Mouse (Mus musculus) megakaryocyte, embryonic 14.5 days (primary cell): ENCODE results near the gene Ocln. TPM values are rescaled to one million over a fixed set of nuclear protein-coding genes. Genes with fewer than 3 reads are reported as not detected.
A peak's percentile ranks its signal among the peaks of the same experiment; 100 is the strongest.

ENCODE experiments used
- H3K27me3 ChIP-seq: replicated peaks from 2 replicates; pipeline ENCODE3; 2012; ENCODE audit warnings: inconsistent platforms
- H3K36me3 ChIP-seq: replicated peaks from 2 replicates; pipeline ENCODE3; 2012; ENCODE audit warnings: low read length, inconsistent platforms, mixed read lengths
- H3K4me1 ChIP-seq: 2 replicates; pipeline ENCODE4 v1.6.1; 2012; ENCODE audit warnings: inconsistent platforms
- H3K4me3 ChIP-seq: replicated peaks from 2 replicates; pipeline ENCODE3; 2012; ENCODE audit warnings: moderate library complexity, mild to moderate bottlenecking, inconsistent platforms
- H3K9me3 ChIP-seq: 2 replicates; pipeline ENCODE4 v1.6.1; 2012; ENCODE audit warnings: inconsistent platforms
- FLI1 ChIP-seq: IDR thresholded peaks from 2 replicates; pipeline ENCODE4 v1.6.1; 2012; ENCODE audit warnings: low read length, inconsistent platforms, mixed read lengths
- GATA1 ChIP-seq: IDR thresholded peaks from 3 replicates; pipeline ENCODE4 v1.6.1; 2012; ENCODE audit warnings: mixed read lengths, low read length, inconsistent platforms, borderline replicate concordance
- polyA plus RNA-seq: library from polyadenylated mRNA; stranded (reverse); fragments of >175 nt; gene quantifications from 2 replicates; pipeline ENCODE4 v1.2.3, GENCODE M21; 2012; ENCODE audit warnings: low replicate concordance; ENCODE audit not compliant: insufficient read depth

Ocln gene
- polyA plus RNA-seq = not detected in 2 replicates

DNA sequence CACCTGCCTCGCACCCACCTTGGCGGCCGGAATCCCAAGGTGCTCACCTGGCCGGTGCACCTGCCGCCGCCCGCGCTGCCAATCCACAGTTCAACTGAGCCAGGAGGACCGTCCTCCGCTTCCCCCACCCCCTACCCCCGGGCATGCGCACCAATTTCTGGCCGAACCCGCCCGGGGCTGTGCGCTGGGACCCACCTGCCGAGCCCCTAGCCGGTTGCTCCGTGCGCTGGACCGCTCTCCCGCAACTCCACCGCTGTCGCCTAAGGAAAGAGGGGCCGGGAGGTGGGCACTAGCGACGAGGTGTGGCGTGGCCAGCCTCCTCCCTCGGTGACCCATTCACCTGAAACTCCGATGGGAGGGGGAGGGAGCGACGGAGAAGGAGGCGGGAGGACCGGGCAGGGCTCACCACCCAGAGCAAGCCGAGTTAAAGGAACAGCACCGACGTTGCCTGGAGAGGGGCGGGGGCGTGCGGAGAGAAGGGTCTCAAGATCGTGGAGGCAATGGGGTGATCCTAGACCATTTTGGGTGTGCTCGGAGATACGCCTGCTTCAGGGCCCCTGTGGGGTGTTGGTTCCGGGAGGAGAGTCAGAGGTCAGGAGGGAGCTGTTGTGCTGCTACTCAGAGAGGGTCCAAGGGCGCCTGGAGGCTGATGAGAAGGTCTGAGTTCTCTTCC is at the start of gene Ocln:
Gene Ocln (minus strand): TSS at position 350 of the 673 bp plus-strand sequence.
- H3K27me3 ChIP-seq = peaks cover 58% of the 10 kb centered on the region
- peak within 1 kb of the TSS; percentile 93 for H3K4me3 ChIP-seq
- no peak for TF ChIP-seq FLI1
- TF ChIP-seq GATA1 = no peak
- no peaks in the 10 kb centered on the region for H3K36me3 ChIP-seq
- H3K4me1 ChIP-seq = peaks cover 22% of the 10 kb centered on the region
- H3K9me3 ChIP-seq = no peaks in the 10 kb centered on the region; the same call in 1 of the 2 replicates

DNA sequence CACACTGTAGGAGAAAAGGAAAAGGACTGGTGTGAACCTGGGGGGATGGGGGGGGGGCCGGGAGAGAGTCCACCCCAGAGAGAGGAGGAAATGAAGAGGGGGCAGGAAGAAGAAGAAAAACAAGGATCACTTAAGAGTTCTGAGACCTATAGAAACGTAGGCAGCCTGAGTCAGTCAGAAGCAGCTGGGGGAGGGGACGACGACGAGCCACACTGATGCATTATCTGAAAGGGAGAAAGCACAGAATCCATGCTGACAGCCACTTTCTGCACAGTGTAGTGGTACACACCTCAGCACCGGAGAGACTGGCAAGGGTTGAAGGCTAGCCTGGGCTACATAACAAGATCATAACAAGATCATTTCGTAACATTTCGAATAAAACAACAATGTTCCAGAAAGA is 48.5 kb upstream of the Ocln start:
- Histone ChIP-seq H3K36me3 (no peaks in the 10 kb centered on the region), H3K27me3 (no peaks in the 10 kb centered on the region), H3K9me3 (no peaks in the 10 kb centered on the region), H3K4me3 (no peak overlapping the region), H3K4me1 (no peaks in the 10 kb centered on the region)
- TF ChIP-seq FLI1 = no peak
- TF ChIP-seq GATA1 = no peak

DNA sequence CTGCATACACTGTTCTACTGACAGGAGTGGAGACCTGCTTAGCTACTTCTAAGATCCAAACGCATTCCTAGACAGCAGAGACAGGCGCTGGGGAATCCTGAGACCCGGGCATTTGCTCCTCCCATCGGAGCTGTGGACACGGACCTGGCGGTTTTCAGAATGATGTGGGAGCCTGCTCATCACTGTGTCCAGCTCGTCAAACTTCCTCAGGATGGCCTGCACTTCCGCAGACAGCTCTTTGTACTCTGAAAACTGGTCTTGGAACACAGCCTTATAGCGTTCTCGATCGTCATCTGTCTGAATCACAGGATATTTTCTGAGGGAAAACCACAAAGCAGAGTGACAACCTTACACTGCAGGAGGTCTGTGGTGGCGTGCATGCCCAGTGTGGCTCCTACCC is 47.8 kb upstream of the Ocln start:
- TF ChIP-seq FLI1 (no peak), GATA1 (no peak)
- H3K4me3 ChIP-seq = no peak overlapping the region
- H3K36me3 ChIP-seq = no peaks in the 10 kb centered on the region
- no peaks in the 10 kb centered on the region for H3K4me1 ChIP-seq
- no peaks in the 10 kb centered on the region for H3K27me3 ChIP-seq
- H3K9me3 ChIP-seq = no peaks in the 10 kb centered on the region

DNA sequence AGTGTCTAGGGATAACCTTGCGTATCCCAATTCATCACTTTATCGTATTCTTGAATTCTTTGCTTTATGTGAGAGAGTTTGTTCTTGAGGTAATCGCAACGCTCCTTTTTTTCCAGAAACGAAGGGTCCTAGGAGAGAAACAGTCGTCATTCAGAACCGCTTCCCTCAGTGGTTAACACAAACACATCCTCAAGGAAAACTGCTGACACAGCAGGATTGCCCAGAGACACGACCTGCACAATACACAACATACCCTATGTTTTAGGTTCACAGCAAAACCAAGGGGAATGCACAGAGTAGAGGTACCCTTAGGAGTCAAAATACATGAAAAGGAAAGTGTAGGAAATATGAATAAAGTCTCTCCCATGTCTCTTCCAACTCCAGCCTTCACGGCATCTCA is 44.8 kb upstream of the Ocln start:
- Histone ChIP-seq H3K36me3 (no peaks in the 10 kb centered on the region), H3K4me1 (no peaks in the 10 kb centered on the region), H3K27me3 (no peaks in the 10 kb centered on the region), H3K9me3 (no peaks in the 10 kb centered on the region), H3K4me3 (no peak overlapping the region)
- no peak for TF ChIP-seq FLI1
- TF ChIP-seq GATA1 = no peak

DNA sequence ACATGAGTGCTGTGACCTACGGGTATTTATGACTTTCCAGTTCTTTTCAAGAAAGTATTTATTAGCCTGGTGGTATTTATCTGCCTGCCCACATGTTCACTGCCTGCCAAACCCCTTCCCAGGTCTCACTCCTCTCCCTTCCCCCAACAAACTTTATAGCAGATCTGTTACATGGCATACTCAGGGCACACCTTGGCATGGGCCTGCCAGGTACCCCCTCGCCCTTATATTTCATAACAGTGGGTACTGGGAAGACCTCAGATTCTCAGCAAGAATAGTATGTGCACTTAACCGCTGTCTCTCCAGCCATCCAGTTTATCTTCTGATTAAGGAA is 43.0 kb upstream of the Ocln start:
- Histone ChIP-seq H3K4me3 (no peak overlapping the region), H3K4me1 (no peaks in the 10 kb centered on the region), H3K36me3 (no peaks in the 10 kb centered on the region), H3K27me3 (no peaks in the 10 kb centered on the region), H3K9me3 (no peaks in the 10 kb centered on the region)
- no peak for TF ChIP-seq FLI1
- no peak for TF ChIP-seq GATA1

DNA sequence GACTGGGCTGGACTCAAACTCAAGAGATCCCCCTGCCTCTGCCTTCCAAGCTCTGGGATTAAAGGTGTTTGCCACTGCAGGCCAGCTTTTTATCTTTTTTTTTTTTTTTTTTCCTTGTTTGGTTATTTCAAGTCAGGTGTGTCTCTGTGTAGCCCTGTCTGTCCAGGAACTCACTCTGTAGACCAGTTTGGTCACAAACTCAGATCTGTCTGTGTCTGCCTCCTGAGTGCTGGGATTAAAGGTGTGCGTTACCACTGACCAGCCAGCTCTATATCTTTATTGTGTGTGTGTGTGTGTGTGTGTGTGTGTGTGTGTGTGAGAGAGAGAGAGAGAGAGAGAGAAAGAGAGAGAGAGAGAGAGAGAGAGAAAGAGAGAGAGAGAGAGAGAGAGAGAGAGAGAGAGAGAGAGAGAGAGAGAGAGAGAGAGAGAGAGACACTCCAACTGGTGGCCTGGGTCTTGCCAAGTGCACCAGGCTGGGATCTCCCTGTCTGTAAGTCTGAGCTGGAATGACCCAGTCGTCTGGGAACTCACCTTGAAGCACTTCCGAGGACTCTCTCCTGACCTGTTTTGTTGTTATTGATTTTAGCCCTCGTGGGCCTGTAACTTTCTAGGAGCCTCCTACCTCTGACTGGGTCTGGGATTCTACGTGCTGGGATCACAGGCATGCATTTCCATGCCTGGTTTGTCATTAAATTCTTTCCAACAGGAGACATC is 42.5 kb upstream of the Ocln start:
- Histone ChIP-seq H3K9me3 (no peaks in the 10 kb centered on the region), H3K4me3 (no peak overlapping the region), H3K4me1 (no peaks in the 10 kb centered on the region), H3K36me3 (no peaks in the 10 kb centered on the region), H3K27me3 (no peaks in the 10 kb centered on the region)
- no peak for TF ChIP-seq FLI1
- TF ChIP-seq GATA1 = no peak

DNA sequence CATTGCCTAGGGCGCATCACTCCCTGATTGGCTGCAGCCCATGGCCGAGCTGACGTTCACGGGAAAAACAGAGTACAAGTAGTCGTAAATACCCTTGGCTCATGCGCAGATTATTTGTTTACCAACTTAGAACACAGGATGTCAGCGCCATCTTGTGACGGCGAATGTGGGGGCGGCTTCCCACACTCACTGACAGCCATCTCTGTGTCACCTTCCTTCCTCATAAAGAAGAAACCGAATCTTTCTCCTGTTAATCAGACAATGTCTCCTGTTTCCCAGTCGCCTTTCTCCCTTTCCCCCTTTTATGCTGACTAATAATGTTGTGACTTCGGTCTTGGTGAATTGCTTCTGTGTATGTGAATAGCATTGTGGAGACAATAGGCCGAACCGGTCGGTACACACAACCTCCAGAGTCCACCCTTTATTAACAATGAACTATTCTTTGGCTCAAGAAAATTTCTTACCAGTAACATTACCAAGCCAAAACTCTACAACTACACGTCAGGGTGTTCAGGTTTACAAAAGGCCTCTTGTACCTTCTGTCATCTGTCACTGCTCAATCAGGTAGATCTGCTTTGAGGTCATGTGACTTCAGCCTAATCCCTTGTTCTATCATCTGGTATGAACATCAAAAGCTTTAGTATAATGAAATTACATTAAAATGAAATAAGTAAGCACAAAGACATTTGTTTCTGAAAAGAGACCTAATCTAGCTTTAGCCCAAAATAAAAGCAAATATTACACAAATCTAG is 41.7 kb upstream of the Ocln start:
- TF ChIP-seq GATA1 (no peak), FLI1 (no peak)
- no peaks in the 10 kb centered on the region for H3K9me3 ChIP-seq
- no peak overlapping the region for H3K4me3 ChIP-seq
- no peaks in the 10 kb centered on the region for H3K4me1 ChIP-seq
- no peaks in the 10 kb centered on the region for H3K27me3 ChIP-seq
- H3K36me3 ChIP-seq = no peaks in the 10 kb centered on the region

DNA sequence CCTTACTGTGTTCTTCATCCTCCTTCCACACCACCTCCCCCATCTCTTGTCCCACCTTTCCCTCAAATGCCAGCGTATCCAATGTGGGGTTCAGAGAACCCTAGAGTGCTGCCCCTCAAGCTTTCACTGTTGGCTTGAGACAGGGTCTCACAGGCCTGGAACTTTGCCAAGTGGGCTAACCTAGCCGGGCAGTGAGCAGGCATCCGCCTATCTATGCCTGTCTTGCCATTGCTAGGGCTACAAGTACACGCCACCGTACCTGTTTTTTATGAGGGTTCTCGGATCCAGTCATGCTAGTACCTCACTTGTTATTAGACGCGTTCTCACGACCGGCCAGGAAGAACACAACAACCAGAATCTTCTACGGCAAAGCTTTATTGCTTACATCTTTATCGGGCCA is 36.1 kb upstream of the Ocln start:
- no peak for TF ChIP-seq FLI1
- no peak for TF ChIP-seq GATA1
- Histone ChIP-seq H3K4me1 (no peaks in the 10 kb centered on the region), H3K36me3 (no peaks in the 10 kb centered on the region), H3K9me3 (no peaks in the 10 kb centered on the region), H3K27me3 (peaks cover 7% of the 10 kb centered on the region), H3K4me3 (no peak overlapping the region)

DNA sequence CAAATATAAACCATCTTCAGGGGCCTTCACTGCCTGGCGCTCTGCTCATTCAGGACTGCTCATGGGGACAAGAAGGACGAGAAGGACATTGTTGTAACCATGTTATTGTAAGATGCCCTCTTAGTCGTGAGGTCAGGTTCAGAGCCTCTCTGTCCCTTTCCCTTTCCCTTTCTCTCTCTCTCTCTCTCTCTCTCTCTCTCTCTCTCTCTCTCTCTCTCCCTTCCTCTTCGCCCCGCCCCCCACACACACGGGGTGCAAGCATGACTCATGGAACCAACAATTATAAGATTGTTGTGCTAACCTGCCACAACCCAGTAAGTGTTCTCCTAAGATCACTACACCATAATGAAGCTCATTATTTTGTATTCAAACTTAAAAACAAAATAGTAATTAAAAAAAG is 29.6 kb upstream of the Ocln start:
- TF ChIP-seq GATA1 (no peak), FLI1 (no peak)
- Histone ChIP-seq H3K9me3 (no peaks in the 10 kb centered on the region), H3K4me1 (peaks cover 10% of the 10 kb centered on the region), H3K4me3 (peak overlapping the region; percentile 80), H3K36me3 (no peaks in the 10 kb centered on the region), H3K27me3 (peaks cover 7% of the 10 kb centered on the region)

DNA sequence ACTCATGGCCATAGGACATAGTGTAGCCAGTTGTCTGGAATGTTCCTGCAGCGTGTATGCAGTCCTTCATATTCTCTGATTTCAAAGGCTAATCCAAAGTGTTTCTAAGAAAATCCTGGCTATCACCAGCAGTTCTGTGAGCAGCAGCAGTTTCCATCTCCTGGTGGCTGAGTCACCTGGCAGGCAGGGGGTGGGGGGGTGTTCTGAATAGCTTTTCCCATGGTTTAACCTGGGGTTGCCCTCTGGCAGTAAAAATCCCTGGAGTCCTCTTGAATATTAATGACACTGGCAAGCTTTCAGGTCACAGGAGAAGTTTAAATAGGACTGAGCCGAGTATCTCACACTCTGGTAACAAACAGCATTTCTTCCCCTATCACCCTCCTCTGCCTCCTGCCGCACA is 29.2 kb upstream of the Ocln start:
- Histone ChIP-seq H3K36me3 (no peaks in the 10 kb centered on the region), H3K4me3 (peak overlapping the region; percentile 80), H3K9me3 (no peaks in the 10 kb centered on the region), H3K4me1 (peaks cover 10% of the 10 kb centered on the region), H3K27me3 (peaks cover 7% of the 10 kb centered on the region)
- TF ChIP-seq GATA1 = no peak
- TF ChIP-seq FLI1 = no peak
